Mouse (Mus musculus) heart, postnatal 0 days (tissue): Measurements from ENCODE around the gene Etv2. TPM values are rescaled to one million over a fixed set of nuclear protein-coding genes. Genes with fewer than 3 reads are reported as not detected.

Experiments
- ATAC-seq: fragments of 200-750 bp; cut with Nextera tagmentation; 2 replicates; pipeline ENCODE4 v1.8.0; 2017; ENCODE audit warnings: low read depth, moderate number of reproducible peaks, moderate library complexity; ENCODE audit not compliant: insufficient read depth
- DNase-seq: peaks from one replicate; pipeline ENCODE4 v3.0.0-alpha.2; 2016; ENCODE audit warnings: low spot score
- H3K27ac ChIP-seq: fragments of 300-500 bp; sonication (generic); 2 replicates; pipeline ENCODE4 v1.5.1; 2014; ENCODE audit warnings: low read depth, mild to moderate bottlenecking
- H3K27me3 ChIP-seq: fragments of 300-500 bp; sonication (generic); 2 replicates; pipeline ENCODE4 v1.6.1; 2014; ENCODE audit warnings: low read length, mixed read lengths; ENCODE audit not compliant: control insufficient read depth, insufficient read depth
- H3K36me3 ChIP-seq: fragments of 300-500 bp; sonication (generic); replicated peaks from 2 replicates; pipeline ENCODE4 v1.6.1; 2014; ENCODE audit warnings: low read length, mixed read lengths; ENCODE audit not compliant: control insufficient read depth, insufficient read depth
- H3K4me1 ChIP-seq: fragments of 300-500 bp; sonication (generic); 2 replicates; pipeline ENCODE4 v1.6.1; 2014; ENCODE audit warnings: antibody characterized with exemption; ENCODE audit not compliant: control insufficient read depth, insufficient read depth
- H3K4me2 ChIP-seq: fragments of 300-500 bp; sonication (generic); 2 replicates; pipeline ENCODE4 v1.6.1; 2014; ENCODE audit warnings: low read depth, mild to moderate bottlenecking, low read length, moderate library complexity
- H3K4me3 ChIP-seq: fragments of 300-500 bp; sonication (generic); 2 replicates; pipeline ENCODE4 v1.5.1; 2014; ENCODE audit warnings: low read depth, low read length
- H3K9ac ChIP-seq: fragments of 300-500 bp; sonication (generic); replicated peaks from 2 replicates; pipeline ENCODE4 v1.6.1; 2014; ENCODE audit warnings: low read depth, low read length, mixed read lengths
- H3K9me3 ChIP-seq: fragments of 300-500 bp; sonication (generic); replicated peaks from 2 replicates; pipeline ENCODE4 v1.6.1; 2016; ENCODE audit warnings: low read length; ENCODE audit not compliant: control insufficient read depth
- CTCF ChIP-seq: IDR thresholded peaks from 2 replicates; pipeline ENCODE4 v1.5.1; 2016; ENCODE audit warnings: antibody characterized with exemption, control low read depth, low read depth
- EP300 ChIP-seq: IDR thresholded peaks from 2 replicates; pipeline ENCODE4 v1.6.1; 2016; ENCODE audit warnings: antibody characterized with exemption, low read depth
- WGBS: fragments of 180-500 bp; shearing (Covaris S2); extraction: QIAGEN DNeasy Blood & Tissue Kit; methylation state at CpG from one replicate; pipeline ENCODE4 v1.1.7; 2014; 5-methylcytosine and 5-hydroxymethylcytosine counted together
- polyA plus RNA-seq: library from polyadenylated mRNA; unstranded; fragments of >200 nt; fragmentation: Nextera tagmentation; extraction: Ambion mirVana; gene quantifications from 2 replicates; pipeline ENCODE4 v1.2.1, GENCODE M21; 2015
- total RNA-seq: library from RNA; depleted of rRNA; stranded (reverse); fragments of >200 nt; gene quantifications from 2 replicates; pipeline ENCODE4 v1.2.3, GENCODE M21; 2014; ENCODE audit warnings: low replicate concordance

Etv2 gene
- total and polyA plus RNA-seq, 2 experiments from 2014 or later = not detected

DNA sequence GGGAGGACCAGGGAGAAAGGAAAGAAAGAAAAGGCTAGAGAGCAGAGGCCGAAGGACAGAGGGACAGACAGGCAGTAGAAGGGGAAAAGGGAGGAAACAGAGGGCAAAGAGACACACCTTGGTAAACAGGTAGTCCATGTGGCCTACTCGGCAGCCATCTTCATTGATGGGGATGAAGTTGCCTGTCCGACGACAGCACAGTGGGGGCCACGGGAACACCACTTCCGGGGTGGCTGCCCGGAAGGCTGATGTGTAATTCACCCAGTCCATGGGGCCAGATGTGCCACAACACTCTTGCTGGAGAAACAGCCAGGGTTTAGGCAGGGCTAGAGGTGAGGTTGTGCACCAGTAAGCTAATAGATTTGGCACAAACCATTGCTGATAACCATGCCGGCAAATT, 30.7 kb downstream of the Etv2 start:
- no peak for TF ChIP-seq EP300
- no peak for TF ChIP-seq CTCF
- Histone ChIP-seq H3K4me2 (no peak overlapping the region), H3K36me3 (no peaks in the 10 kb centered on the region), H3K27ac (no peak overlapping the region), H3K27me3 (no peaks in the 10 kb centered on the region), H3K4me3 (no peak overlapping the region), H3K4me1 (peaks cover 9% of the 10 kb centered on the region; the same call in 1 of the 2 replicates), H3K9ac (no peak overlapping the region), H3K9me3 (no peaks in the 10 kb centered on the region)
- ATAC-seq (no peak), DNase-seq (no peak)
- WGBS = 81% methylated on average over 8 of the region's 8 CpGs

DNA sequence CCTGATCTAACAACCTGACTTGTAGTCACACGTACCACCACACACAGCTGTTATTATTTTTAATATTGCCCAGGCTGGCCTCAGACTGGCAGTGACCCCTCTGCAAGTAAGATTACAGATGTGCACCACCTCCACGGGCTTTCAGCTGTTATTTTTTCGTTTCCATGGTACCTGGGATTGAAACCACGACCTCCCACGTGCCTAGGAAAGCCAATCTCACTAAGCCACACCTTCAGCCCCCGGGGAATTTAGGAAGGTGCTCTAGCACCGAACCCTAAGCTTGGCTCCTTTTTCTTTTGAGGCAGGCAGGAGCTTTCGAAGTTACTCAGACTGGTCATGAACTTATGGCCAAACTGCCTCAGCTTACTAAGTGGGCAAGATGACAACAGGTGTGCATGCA, 31.2 kb downstream of the Etv2 start:
- ATAC-seq = no peak
- no peaks in the 10 kb centered on the region for H3K9me3 ChIP-seq
- DNase-seq = no peak
- H3K4me1 ChIP-seq = 0 out of 2 replicates have a peak, but pooled peaks cover 6% of the 10 kb centered on the region
- no peak overlapping the region for H3K4me3 ChIP-seq
- no peak overlapping the region for H3K9ac ChIP-seq
- no peaks in the 10 kb centered on the region for H3K36me3 ChIP-seq
- no peak overlapping the region for H3K27ac ChIP-seq
- H3K4me2 ChIP-seq = no peak overlapping the region
- no peaks in the 10 kb centered on the region for H3K27me3 ChIP-seq
- no peak for TF ChIP-seq CTCF
- WGBS = 61% methylated on average over 8 of the region's 8 CpGs

DNA sequence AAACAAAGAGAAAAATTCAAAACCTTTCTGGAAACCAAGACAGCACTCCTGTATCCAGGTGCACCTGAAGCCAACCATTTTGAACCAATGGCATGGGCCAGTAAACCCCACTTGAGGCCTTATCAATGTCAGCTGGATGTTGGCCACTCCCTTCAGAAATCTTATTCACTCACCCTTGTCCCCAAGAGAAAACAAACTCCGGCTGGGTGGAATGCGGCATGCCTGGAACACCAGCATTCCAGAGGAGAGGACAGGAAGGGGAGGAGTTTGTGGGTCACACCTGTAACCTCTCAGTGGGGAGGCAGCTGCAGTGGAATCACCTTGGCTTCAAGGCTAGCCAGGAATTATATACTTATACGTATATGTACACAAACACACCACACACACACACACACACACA, 33.1 kb downstream of the Etv2 start:
- Histone ChIP-seq H3K9me3 (no peaks in the 10 kb centered on the region), H3K27ac (no peak overlapping the region), H3K27me3 (no peaks in the 10 kb centered on the region), H3K4me2 (no peak overlapping the region), H3K4me3 (no peak overlapping the region), H3K36me3 (no peaks in the 10 kb centered on the region), H3K4me1 (0 out of 2 replicates have a peak, but pooled peaks cover 6% of the 10 kb centered on the region), H3K9ac (no peak overlapping the region)
- 22% methylated on average over 3 of the region's 3 CpGs for whole genome bisulfite sequencing
- TF ChIP-seq CTCF (no peak), EP300 (no peak)
- no peak for DNase-seq
- no peak for ATAC-seq

DNA sequence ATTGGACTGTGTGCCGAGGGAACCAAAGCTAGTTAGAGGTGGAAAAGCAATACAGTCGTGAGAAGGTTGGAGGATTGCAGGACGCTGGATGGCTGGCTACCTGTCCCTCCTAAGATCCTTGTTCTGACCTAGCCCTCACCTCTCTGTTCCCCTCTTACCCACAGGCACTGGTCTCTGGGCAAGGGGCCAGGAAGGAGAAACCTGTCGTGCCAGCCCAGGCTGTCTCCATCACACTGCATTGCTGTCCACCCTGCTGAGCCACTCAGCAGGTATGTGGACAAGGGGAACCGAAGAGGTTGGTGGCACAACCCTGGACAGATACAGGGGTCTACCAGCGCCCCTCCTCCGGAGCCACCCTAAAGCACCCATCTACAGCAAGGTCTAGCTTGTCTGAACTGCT, 35.0 kb downstream of the Etv2 start:
- ATAC-seq (no peak), DNase-seq (no peak)
- Histone ChIP-seq H3K27me3 (no peaks in the 10 kb centered on the region), H3K36me3 (no peaks in the 10 kb centered on the region), H3K27ac (no peak overlapping the region), H3K9ac (no peak overlapping the region), H3K4me1 (0 out of 2 replicates have a peak, but pooled peaks cover 6% of the 10 kb centered on the region), H3K4me3 (no peak overlapping the region), H3K4me2 (no peak overlapping the region), H3K9me3 (no peaks in the 10 kb centered on the region)
- no peak for TF ChIP-seq EP300
- TF ChIP-seq CTCF = no peak
- WGBS = 63% methylated on average over 7 of the region's 7 CpGs

DNA sequence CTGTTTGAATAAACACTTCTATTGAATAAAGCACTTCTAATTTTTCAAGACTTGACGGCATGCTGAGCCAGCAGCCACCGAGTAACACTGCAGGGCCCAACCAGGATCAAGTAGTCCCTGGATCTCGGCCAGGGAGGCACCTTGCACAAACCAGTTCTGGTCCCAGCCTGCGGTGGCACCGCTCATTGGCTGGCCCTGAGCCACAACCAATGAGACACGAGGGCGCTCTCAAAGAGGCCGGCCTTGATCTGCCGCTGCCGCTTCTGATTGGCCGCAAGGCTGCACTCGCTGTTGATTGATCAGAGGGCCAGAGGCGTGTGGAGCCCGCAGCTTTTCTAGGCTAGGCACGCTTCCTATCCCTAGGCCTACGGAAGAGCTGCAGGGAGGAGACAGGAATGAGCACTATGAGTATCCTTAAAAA, 35.7 kb downstream of the Etv2 start:
- no peak overlapping the region for H3K4me3 ChIP-seq

DNA sequence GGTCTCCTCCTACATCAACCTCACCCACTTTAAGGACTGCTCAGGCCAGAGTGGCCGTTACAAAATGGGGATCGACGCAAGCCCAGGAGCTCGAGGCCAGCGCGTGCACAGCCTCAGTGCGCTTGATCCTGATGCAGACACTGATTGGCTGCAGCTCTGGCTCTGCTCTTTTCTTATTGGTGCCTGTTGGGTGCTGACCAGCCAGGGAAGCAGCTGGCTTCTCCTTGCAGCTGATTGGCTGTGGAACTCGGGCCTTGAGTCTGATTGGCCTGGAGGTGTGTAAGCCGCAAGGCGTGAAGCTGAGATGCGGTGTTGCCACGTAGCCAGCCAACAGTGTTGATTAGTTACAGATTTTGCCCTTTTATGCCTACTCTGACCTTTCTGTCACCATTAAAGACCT, 36.9 kb downstream of the Etv2 start, which contains the start of gene Zbtb32:
Zbtb32 (minus strand) TSS at position 124 of the 400 bp plus-strand sequence.
- Histone ChIP-seq H3K27ac (no peak within 1 kb of the TSS), H3K36me3 (no peaks in the 10 kb centered on the region), H3K9ac (no peak within 1 kb of the TSS), H3K9me3 (no peaks in the 10 kb centered on the region), H3K27me3 (0 out of 2 replicates have a peak, but pooled peaks cover 2% of the 10 kb centered on the region), H3K4me1 (0 out of 2 replicates have a peak, but pooled peaks cover 6% of the 10 kb centered on the region), H3K4me3 (no peak within 1 kb of the TSS), H3K4me2 (no peak within 1 kb of the TSS)
- no peak for DNase-seq
- ATAC-seq = no peak
- 90% methylated on average over 12 of the region's 12 CpGs for WGBS
- TF ChIP-seq EP300 (no peak), CTCF (no peak)

More for the DNA sequence above, 35.7 kb downstream of the Etv2 start:
- Histone ChIP-seq H3K27me3 (no peaks in the 10 kb centered on the region), H3K4me2 (peak overlapping the region; percentile 38), H3K27ac (no peak overlapping the region), H3K4me1 (0 out of 2 replicates have a peak, but pooled peaks cover 6% of the 10 kb centered on the region), H3K9me3 (no peaks in the 10 kb centered on the region), H3K9ac (no peak overlapping the region), H3K36me3 (no peaks in the 10 kb centered on the region)
- ATAC-seq (peak; percentile 96), DNase-seq (peak; percentile 90)
- under 1% methylated on average over 16 of the region's 16 CpGs for WGBS
- no peak for TF ChIP-seq CTCF
- no peak for TF ChIP-seq EP300
